Mouse (Mus musculus) spleen, adult 10 weeks (tissue): ENCODE measurements around the gene Crhr1. TPM values are rescaled to one million over a fixed set of nuclear protein-coding genes. Genes with fewer than 3 reads are reported as not detected.

Source experiments
- polyA plus RNA-seq: library from polyadenylated mRNA; stranded (reverse); fragments of 350-450 nt; fragmentation: Illumina TruSeq; extraction: RNeasy Lipid Tissue Mini Kit (QIAGEN cat#74804); gene quantifications from one replicate; pipeline ENCODE4 v1.2.3, GENCODE M21; 2015; ENCODE audit warnings: low replicate concordance; ENCODE audit not compliant: insufficient read depth

Gene Crhr1
- 1.3 TPM for polyA plus RNA-seq

DNA sequence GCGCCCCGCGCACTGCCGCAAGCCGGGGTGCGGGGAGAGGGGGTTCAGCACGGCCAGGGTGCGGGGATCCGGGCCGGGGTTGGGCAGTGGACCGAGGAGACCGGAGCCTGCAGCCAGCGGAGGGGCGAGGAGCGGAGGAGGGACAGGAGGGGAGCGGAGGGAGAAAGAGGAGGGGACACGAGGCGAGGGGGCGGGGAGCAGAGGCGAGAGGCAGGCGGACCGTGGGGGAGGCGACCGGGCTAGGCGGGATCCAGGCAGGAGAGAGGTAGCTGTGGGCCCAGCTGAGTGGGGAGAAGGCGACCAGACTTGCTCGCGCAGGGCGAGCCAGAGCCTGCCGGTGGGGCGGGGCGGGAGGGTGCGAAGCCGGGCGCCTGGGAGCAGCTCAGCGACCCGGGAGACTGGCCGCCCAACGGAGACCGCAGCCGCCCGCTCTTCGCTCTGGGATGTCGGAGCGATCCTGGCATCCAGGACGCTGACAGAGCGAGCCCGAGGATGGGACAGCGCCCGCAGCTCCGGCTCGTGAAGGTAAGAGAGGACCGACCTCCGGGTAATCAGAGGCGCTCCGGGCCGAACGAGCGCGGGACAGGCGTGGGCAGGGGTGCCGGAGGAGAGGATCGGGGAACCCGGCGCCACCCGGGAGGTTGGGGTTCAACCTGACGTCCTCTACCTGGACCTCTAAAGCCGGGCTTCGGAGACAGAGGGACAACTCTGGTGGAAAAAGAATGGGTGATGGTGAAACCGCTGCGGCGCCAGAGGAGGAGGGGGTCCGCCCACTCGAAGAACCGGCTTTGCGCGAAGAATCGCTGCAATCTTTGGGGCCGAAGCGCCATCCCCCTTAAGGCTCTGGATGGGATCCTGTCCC lies at the start of gene Crhr1:
Crhr1 (plus strand) TSS at position 276 of the 862 bp plus-strand sequence.

DNA sequence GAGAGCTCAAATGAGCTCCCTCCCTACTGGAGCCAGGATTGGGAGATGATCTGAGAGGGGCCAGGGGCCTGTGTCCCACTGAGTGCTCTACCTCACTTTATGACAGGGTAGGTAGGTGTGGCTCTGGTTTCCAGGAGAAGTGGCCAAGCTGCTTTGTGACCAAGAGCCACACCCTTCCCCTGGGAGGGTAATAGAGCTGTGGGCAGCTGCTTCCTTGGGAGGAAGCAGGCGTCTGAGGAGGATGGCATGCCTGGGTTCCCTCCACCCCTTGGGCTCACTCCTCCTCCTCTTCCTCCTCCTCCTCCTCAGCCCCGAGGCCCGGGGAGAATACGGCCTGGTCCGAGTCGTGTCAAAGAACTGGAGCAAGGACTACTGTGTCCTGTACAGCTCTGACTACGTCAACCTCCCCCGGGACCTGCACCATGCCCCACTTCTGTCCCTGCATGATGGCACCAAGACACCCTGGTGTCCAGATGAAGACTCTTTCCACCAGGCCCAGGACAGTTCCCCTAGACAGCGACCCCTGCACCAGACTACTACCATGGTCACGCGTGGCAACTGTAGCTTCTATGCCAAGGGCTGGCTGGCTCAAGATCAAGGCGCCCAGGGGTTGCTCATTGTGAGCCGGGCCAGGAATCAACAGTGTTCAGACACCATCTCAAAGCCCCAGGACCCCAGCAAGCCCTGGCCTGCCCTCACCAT lies 53.6 kb downstream of the Crhr1 start, which contains the start of gene Sppl2c:
Sppl2c (plus strand) TSS at position 193 of the 702 bp plus-strand sequence.

Other genes starting within 250 kb of the Crhr1 start
- 50.1 TPM for gene Nsf, start 178.8 kb upstream of the Crhr1 start, polyA plus RNA-seq
- gene Arf2, start 166.1 kb upstream of the Crhr1 start, polyA plus RNA-seq: 38.9 TPM
- gene Sppl2c, start 53.5 kb downstream of the Crhr1 start, polyA plus RNA-seq: not detected
- gene Mapt, start 98.5 kb downstream of the Crhr1 start, polyA plus RNA-seq: 0.94 TPM